Mouse (Mus musculus) frontal cortex, adult 2 months (tissue): Measurements from ENCODE around the gene Oxa1l. TPM values are rescaled to one million over a fixed set of nuclear protein-coding genes. Genes with fewer than 3 reads are reported as not detected.
"Not testable (repeated sequence)": the region's sequence is repeated elsewhere in the genome, so short reads cannot be mapped to it uniquely, and the experiment has no call there.

ENCODE experiments used
- DNase-seq, 2 experiments: peaks; one replicate each; pipeline ENCODE4 v3.0.0; 2022; ENCODE audit warnings: low spot score in 1 of 2; ENCODE audit errors: extremely low spot score in 1 of 2
- polyA plus RNA-seq: library from polyadenylated mRNA; depleted of rRNA; stranded (reverse); fragments of >200 nt; gene quantifications from 2 replicates; pipeline ENCODE4 v1.2.3, GENCODE M21; 2012; rRNA removed

Oxa1l gene
- 76.2 and 76.8 TPM in 2 replicates for polyA plus RNA-seq

DNA sequence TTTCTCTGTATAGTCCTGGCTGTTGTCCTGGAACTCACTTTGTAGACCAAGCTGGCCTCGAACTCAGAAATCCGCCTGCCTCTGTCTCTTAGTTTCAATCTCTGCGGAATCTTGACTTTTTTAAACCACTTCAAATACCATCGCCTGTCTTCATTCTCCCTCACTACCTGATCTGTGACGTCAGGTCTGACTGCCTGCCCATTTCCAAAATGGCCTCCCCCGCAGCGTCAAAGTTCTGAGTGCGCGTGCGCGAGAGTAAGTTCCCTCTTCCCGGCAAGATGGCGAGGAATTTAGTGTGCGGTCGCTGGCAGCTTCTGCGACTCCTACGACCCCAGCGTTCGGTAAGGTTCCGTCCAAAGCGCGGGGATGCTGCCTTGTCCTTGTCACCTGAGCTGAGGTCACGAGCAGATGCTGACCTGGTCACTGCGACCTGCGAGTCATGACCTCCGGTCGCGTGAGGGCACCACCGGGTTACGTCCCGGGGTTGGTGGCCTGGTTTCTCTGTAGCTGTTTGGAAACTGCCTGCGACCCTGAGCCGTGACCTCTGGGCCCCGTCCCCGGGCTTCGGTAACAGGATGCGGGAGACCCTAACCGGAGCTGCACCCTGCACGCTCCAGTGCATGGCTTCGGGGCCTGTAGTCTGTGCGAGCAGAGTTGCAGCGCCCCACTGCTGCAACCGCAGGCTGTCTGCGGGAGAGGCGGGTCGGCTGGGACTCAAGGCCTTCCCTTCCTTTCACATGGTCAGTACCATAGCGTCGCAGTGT, at the start of gene Oxa1l:
TSS of gene Oxa1l (plus strand) at position 258 of the 764 bp plus-strand sequence.
- peak; percentile 93 to 99 for DNase-seq

DNA sequence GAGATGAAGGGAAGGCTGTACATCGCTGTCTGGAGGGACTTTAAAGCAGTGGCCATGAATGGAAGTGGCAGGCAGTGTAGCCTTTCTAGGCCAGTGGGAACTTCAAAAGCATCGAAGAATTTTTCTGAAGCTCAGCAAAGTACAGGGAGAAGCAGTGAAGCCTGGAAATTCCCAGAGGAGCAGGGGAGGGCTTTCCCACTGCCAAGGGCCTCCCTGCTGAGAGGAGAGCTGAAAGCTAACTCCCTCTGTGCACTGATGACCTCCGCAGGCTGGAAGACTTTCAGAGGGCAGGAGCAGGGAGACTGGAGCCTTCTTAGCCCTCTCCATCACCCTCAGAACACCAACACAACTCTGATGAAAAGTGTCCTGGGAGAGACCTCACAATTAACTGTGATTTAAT, 48.9 kb upstream of the Oxa1l start:
- DNase-seq = no peak

DNA sequence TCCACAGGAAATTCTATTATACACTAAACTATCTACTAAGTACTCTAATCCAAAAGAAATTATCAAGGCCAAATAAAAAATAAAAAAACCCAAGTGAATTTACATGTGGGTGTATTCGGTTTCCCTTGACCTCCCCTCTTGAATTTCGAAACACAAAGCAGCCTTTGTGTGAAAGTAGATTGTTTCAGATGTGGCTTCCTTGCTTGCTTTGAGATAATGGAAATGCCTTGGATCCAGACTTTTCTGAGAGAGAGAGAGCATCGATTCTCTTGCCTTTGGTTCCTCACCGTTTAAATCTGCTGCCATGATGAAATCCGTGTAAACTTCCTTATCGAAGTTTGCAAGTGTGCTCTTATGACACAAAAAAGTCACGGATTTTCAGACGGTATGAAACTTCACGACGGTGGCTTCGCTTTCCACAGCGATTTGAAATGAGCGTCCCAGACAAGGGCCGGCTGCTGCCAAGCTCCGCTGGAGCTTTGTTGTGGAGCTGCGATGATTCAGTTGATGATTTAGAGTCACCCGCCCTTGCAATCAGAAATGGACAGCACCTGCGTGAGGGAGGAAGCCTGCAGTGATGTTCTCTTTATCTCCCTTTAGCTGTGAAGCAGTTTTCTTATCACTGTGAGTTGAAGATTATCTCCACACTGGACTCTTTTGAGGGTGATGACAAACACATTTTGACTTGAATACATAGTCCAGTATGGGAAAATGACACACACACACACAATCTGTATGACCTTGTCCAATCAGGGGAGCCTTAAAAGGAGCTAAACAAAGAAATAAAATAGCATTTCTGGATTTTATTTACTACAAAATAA, 38.9 kb upstream of the Oxa1l start:
- no peak for DNase-seq

DNA sequence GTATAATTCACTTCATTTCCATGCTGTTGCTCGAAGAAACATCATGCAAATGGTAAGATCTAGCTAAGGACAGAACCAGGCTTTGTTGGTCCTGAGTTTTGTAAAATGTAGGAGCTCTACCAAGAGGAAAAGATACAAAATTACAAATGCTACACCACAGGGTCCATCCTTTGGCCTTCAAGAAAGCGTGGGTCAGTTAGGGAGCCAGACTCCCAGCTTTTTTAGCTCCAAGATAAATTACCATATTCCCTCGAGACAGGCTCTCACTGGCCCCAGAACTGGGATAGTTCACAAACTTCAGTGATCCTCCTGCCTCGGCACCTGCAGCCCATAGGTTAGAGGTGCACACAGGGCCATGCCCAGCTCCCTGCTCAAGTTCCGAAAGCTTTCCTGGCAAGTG, 36.1 kb upstream of the Oxa1l start:
- no peak for DNase-seq

DNA sequence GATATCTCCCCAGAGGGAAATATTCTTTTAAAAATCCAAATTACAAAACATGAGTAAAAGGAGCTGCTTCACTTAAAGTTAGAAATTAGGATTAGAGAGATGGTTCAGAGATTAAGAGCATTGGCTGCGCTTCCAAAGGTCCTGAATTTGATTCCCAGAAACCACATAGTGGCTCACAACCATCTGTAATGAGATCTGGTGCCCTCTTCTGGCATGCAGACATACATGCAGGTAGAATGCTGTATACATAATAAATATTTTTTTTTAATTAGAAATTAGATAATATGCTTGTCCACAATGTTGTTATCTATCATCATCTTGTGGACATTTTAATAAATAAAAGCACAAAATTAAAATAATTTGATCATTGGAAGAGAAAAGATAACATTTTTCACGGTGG, 32.1 kb upstream of the Oxa1l start:
- DNase-seq = no peak

DNA sequence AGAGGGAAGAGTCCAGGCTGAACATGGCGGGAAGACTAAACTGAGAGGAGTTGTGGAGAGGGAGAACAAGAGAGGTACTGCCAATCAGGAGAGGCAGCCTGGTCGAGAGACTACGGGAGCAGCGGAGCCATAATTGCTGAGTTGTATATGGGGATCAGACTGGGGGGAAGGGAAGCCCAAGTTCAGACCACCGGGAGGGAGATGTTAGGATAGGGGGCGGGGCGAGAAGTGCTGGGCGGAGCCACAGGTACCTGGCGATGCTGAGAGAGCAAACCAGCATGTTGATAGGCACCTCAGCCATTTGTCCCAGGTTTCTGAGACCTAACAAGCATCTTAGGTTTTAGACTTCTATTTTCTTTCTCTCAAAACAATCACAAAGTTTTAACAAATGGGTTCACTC, 31.4 kb upstream of the Oxa1l start:
- DNase-seq = no peak

DNA sequence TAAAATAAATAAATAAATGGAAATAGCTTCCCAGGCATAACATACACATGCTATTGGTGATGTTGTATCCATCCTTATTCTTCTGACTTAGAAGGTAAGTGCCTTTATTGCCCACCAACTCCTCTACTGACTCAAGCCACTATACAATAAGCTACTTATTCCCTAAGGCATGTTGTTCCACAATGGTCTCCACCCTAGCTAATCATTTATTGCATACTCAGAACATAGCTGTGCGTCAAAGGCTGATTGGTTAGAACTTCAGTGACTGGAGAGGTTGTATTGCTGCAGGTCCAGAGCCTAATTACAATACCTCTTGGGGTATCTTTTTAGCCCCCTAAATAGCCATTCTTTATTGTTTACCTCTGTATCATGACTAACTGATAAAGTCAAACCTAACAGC, 29.5 kb upstream of the Oxa1l start:
- DNase-seq = no peak

DNA sequence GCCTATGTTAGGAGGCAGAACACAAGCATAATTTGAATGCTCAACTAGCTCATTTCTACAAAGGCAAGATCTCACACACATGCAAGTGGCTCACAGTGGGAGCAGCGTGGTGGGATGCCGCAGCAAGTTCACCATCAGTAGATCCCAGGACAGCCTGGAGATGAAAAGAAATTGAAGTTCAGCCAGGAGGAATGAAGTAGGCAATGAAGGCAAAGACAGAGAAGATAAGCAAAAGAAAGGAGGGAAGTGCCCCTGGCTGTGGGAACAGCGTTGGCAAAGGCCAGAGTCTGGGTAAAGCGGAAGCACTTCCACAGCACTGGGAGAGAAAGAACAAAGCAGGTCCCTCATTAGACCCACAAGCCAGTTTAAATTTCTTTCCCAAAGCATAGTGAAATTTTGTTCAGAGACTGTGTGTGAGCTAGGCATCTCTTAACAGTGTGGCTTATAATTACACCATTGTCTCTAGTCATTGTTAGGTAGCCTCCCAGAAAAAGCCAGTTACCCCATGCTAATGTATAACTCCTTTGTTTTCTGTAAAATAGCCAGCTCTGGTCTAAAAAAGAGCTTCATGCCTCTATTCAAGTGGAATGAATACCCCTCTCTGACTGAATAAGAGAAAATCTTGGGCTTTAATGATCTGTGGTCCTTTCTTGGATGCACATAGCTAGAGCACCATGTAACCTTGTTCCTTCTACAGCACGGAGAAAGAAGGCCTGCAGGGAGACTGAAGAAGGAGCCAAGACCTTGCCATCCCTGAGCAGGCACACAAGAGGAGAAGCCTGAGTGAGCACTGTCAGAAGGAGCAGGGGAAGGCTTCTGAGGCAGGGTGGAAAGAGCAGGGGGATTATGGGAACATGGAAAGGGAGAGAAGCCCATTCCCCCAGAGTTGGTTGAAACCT, 28.2 kb upstream of the Oxa1l start:
- no peak for DNase-seq

DNA sequence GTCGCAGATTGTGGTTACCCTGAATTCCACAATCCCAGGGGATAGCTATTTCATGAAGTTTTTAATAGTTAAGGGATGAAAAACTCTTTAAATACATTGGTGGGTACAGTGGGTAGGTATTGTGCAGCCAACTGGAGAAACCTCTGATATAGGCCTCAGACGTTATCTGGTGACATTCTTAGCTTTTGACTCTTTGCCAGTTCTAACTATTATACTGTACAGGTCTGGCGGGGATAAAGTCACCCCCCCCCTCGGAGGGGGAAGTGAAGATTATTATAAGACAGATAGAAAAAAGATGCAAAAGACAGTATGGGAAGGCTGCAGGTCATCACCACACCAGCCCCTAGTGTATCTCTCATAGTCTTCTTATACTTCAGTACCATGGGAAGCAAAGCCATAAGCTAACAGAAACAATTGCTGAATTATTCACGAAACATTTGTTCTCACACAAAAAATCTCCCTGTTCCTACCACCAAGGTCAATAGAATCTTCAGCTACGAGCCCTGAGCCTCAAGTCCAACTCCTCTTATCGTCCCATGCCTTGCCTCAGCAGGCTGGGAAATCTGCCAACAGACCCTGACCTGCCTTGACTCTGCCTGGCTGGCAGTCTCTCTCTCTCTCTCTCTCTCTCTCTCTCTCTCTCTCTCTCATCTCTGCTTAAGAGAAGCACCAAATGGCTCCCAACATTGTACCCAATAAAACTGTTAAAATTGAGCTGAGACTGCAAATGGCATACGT, 27.0 kb upstream of the Oxa1l start:
- DNase-seq = no peak

DNA sequence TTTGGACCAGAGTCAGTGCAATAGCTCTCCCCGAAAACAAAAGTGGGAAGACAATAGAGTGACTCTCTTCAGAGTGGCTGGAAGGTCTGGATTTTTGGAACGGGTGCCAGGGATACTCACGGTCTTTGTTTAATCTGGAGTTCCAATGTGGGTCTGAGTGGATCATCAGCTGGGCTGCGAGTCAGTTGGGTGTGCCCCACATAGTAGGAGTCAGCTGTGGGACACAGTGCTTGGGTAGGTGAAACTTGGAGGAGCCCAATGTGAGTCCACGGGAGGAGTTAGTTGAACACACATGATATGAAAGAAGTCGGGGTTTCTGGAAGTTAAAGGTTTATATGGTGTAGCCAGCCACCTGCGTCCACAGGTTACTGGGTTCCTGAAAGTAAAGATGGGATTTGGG, 19.8 kb upstream of the Oxa1l start:
- no peak for DNase-seq

DNA sequence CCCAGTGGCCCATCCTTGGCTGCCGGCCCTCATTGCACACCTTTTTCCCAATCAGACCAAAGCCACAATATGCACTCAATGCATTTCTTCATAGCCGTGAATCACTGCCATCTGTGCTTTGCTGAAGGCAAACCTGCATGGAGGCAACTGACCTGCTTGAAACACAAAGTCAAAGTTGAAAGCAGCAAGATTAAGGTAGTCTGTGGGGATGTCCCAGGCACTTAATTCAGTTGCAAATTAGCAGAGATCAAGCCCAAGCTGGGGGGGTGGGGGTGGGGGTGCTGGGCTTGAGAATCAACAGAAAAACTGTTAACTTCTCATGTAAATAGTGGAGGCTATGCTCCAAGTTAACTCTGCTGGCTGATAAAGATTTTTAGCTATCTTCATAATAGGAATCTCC, 18.8 kb upstream of the Oxa1l start:
- not testable (repeated sequence) for DNase-seq

DNA sequence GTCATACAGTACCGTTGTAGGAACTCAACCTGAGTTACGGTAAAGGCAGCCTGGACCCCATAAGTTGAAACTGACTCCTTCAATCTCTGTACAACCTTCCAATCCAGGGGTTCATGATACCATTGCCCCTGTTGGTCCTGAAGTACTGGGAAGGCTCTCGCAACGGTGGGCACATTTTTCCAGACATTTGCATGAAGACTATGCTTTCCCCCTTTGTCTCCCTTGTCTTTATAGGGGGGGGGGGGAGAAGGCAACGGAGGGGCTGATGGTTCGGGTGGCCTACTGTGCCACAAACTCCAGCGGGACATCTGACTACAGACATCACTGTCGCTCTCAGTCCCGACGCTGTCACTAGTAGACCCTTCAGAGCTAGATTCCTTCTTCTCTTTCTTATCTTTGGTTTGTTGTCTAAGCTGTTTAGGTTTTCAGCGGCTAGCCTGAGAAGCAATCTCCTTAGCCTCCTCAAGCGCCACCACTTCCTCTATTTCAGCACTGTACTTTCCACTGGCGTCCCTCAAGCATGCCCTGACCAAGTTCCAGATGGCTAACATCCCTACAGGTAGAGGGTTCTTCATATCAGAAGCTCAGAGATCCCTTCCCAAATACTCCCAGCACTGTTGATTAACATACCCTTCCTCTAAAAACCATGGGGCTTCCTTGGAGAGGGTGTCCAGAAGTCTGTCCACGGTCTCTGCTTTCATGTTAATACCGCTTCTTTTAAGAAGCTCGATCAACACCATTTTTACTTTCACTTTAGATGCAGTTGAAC, 9.7 kb upstream of the Oxa1l start:
- not testable (repeated sequence) for DNase-seq

DNA sequence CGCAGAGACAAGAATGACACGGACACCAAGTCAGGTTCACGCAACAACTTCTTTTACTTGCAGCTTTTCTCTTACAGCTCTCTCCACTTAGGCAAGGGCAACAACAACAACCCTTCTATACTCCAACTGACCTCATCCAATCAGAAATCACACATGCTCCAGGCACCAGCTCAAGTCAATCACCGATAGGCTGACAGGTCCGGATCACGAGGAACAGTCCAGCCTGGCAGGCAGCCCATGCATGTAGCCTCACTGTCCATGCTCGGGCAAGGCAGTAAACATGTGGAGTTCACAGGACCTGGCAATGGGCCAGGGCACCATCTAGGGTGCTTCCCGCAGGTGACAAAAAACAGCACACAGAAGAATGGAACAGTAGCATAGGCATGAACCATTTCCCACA, 8.3 kb upstream of the Oxa1l start:
- DNase-seq = no peak

DNA sequence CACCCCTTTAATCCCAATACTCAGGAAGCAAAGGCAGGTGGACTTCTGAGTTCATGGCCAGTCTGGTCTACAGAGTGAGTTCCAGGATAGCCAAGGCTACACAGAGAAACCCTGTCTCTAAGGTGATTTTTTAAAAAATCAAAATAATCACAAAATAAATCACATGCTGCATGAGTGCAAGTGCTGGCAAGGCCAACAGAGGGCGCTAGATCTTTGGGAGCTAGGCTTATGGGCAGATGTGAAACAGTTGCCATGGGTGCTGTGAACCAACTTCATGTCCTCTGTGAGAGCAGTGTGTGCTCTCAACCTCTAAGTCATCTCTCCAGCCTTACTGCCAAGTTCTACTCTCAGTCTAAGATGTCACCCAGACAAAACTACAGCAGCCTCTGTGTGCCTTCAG, 6.2 kb upstream of the Oxa1l start:
- no peak for DNase-seq

DNA sequence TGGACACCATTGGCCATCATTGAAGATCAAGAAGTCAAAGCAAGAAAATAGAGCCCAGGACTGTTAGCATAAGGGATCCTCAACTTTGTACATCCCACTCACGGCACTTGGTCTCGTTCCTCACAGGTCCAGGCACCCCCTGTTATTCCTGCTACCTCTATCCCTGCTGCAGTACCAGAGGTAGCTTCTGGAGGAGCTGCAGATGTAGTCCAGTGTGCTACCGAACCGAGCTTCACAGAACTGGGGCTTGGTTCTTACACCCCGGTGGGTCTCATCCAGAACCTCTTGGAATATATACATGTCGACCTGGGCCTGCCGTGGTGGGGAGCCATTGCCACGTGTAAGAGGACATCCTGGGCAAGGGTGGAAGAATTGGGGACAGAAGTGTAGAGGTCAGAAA, 2.5 kb downstream of the Oxa1l start:
- no peak for DNase-seq

DNA sequence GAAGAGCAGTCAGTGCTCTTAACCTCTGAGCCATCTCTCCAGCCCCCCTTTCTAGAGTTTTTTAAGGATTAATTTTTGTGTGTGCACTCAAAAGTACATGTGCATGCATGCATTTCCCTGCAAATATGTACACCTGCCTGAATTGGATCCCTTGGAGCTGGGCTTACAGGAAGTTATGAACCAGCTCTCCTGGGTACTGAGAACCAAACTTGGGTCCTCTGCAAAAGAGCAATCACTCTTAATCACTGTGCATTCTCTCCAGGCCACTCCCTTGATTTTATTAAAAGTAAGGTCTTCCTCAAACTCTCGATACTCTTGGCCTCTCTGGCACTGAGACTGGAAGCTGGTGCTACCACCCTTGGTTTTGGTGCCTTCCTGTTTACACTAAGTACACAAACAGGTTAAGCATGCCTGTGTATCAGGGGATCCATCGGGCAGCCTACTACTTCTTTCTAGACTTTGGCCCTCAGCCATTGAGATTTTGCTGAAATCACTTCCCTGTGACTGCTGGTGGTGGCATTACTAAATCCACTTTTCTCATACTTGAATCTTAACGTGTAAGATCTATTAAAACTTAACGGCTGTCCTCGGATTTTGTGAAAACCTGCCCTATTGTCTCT, 4.5 kb downstream of the Oxa1l start:
- no peak for DNase-seq

DNA sequence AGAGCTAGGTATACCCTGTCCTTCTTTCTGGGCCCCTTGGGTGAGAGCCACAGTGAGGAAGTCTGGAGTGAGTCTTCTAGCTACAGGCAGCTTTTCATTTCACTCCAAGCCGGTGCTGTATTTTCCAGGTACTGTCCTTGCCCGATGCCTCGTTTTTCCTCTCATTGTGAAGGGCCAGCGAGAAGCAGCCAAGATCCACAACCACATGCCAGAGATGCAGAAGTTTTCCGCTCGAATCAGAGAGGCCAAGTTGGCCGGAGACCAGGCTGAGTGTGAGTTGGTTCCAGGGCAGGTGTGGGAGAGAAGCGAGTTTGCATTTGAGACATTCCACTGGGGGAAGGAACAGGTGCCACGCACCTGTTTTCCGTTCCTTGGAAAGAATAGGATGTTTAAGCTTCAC, 5.9 kb downstream of the Oxa1l start:
- DNase-seq = no peak

DNA sequence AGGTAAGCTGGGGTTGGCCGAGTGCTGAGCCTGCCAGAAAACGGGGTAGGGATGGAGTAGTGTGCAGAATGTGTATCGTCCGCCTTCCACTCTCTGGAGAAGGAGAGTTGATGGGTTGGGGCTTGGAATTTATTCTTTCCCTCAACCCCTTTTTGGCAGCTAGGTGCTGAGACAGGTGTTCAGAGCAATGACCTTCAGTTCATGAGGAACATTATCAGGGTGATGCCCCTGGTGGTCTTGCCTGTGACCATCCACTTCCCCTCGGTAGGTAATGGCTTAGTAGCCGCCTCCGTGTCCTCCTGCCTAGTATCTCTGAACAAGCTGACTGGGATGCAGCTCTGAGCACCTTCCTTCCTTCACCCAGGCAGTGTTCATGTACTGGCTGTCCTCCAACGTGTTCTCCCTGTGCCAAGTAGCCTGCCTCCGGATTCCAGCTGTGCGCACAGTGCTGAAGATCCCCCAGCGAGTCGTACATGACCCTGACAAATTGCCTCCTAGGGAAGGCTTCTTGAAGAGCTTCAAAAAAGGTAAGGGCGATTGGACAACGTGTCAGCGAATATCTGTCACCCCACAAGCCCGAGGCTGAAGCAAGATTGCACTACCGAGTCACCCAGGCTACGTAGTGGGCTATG, 6.9 kb downstream of the Oxa1l start:
- DNase-seq = peak in 1 of 2 experiments; percentile 37

DNA sequence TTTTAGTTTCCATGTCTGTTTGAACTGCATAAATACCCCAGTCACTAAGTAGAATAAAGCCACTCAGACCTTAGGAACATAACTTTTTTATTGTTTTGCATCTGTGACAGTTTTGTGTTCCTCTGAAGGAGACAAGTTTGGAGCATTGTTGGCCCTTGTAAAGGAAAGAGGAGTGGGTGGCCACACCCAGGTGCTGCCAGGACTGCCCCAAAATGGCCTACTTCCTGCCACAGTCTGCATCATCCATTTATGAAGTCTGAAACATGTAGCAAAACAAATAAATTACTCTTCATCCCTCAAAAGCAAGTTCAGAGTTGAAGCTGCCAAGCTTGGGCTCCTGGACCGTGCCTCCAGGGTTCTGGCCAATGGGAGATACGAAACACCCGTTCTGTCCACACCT, 8.7 kb downstream of the Oxa1l start:
- no peak for DNase-seq
